Mouse (Mus musculus) liver, postnatal 0 days (tissue): ENCODE data around the gene Ankrd12.

Experiments used
- CTCF ChIP-seq: sonication (generic); IDR thresholded peaks from 2 replicates; pipeline ENCODE4 v1.5.1; 2016; ENCODE audit warnings: antibody characterized with exemption, low read depth
- EP300 ChIP-seq: IDR thresholded peaks from 2 replicates; pipeline ENCODE4 v1.6.1; 2016; ENCODE audit warnings: antibody characterized with exemption, low read depth, mild to moderate bottlenecking

DNA sequence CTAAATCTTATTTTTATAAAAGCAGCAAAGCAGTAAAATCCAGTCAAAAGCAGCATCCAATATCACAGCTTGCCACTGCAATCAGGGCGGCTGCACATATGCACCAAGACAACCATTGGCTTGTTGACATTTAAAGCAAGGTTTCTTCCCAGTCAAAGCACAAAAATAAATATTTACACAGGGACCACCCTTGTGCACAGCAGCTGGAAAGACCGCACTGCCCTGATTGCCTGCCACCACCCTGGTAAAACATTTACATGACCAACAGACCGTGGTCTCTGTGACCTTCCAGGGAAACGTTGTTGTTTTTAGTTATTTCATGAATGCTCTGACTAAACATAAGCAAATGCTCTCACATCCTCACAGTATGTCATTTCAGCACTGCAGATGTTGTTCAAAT, 134.5 kb downstream of the Ankrd12 start:
- TF ChIP-seq CTCF (no peak), EP300 (no peak)
